Mouse (Mus musculus) T-helper 2 cell (primary cell): Measurements from ENCODE around the gene Oaz1.
"Not testable (repeated sequence)": the region's sequence is repeated elsewhere in the genome, so short reads cannot be mapped to it uniquely, and the experiment has no call there.

ENCODE experiments used
- in situ Hi-C: fragments of 300-600 bp; cut with MboI, MseI; formaldehyde crosslinking; loops from one replicate; pipeline ENCODE4 v1.15.1; 2025; ENCODE audit warnings: high pct_unique_total_duplicates

Gene Oaz1

DNA sequence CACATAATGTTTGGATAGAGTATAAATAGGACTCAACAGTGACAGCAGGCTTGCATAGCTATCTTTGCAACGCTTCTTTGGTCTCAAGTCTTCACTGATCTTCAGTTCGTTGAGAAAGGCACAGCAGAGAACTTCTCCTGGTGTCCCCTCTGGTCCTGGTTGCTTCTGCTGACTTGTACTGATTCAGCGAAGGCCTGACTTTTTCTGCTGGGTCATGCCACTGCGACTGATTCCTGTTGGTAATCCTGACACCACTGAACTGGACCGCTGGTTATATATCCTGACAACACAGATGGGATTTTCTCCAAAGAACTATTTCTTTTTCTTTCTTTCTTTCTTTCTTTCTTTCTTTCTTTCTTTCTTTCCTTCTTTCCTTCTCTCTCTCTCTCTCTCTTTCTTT lies 3.9 kb upstream of the Oaz1 start:
- in situ Hi-C loops = loop anchor here (5.0 kb wide), 1 partner anchor 55 kb away; no protein-coding TSS in a partner anchor

DNA sequence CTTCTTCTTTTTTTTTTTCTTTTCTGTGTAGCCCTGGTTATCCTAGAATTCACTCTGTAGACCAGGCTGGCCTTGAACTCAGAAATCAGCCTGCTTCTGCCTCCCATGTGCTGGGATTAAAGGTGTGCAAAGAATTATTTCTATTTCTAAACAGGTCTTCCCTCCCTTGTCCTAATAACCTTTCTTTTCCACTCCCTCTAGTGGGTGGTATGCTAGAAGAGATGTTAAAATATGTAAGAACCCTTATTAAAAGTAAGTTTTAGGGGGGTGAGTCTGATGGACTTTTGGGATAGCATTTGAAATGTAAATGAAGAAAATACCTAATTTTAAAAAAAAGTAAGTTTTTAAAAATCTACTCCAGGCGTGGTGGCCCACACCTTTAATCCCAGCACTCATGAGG lies 3.1 kb upstream of the Oaz1 start:
- in situ Hi-C loops = loop anchor here (5.0 kb wide), 1 partner anchor 54 kb away; no protein-coding TSS in a partner anchor

DNA sequence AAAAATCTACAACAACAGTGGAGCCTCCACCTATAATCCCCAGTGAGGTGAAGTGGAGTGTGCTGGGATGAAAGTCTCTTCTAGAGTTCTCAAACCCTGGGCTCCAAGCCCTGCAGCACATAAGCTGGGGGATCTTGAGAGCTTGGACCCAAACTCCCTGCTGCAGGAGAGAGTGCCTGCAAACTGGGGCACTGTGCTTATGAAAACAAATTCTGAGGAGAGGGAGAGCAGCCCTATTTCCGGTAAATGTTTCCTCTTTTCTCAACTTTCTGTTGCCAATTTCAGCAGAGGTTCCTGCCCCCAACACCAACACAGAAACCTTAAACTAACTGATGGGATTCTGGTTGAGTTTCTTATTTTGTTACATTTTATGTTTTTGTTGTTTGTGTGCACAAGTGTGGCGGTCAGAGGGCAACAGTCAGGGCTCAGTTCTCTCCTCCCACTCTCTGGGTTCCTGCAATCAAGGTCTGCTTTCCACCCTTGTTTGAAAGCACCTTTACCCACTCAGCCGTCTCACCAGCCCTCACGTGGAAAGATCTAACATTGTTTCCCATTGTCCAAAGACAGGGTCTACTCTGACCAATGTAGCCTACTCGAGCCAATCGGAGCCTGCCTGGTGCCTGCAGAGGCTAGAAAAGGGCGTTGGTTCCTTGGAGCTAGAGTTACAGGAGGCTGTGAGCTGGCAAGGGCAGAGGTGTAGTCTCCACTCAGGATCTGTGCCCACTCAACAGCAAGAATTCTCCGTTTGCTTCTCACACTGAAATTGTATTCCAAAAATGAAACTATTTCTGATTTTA lies 2.4 kb upstream of the Oaz1 start:
- in situ Hi-C loops = loop anchor here (5.0 kb wide), 1 partner anchor 53 kb away; no protein-coding TSS in a partner anchor

DNA sequence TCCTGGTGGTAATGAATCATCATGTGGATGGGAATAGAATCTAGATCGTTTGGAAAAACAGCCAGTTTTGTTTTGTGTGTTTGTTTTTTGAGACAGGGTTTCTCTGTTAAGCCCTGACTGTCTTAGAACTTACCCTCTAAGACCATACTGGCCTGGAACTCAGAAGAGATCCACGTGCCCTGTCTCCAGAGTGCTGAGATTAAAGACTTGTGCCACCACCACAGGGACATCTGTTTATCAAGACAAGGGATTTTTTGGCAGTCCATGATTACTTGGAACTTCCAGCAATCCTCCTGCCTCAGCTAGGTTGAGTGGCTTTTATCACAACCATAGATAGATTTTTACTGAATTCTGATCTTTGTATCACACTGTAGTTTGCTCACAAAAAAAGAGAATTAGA lies 1.6 kb upstream of the Oaz1 start:
- in situ Hi-C loops = loop anchor here (5.0 kb wide), 1 partner anchor 52 kb away; no protein-coding TSS in a partner anchor

DNA sequence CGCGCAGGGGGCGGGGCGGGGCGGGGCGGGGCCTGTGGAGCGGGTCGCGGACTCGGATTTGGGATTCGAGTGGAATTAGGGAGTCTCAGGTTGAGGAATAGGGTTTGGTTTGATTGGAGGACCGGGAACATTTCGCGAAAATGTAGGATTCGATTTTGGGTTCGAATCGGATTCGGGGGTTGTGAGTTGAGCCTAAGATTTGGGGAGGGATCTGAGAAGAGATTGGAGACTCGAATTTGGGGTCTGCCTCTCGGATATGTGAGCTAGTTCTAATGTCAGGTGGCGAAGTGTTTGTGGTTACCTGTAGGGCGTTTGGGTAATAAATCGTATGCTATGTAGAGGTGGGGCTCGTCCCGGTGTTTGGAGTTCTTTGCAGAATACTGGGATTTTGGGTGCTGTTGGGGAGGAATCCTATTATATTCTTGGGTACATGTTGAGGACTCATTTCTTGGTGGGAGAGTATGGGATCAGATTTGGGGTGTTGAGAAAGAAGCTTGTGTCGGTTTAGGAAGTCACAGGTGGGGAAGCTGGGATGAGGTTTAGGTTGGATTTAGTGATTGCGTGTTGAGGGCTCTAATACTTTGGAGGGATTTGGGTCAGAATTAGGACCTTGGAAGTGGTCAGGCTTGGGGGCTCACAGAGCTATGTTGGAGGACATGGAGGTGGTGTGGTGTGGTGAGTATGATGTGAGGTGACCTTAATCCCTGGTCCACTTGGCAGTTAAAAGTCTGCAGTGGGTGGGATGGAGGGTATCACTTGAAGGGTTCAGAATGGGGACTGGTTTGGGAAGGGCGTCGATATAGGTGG lies 810 bp downstream of the Oaz1 start:
- in situ Hi-C loops = no loop called here

DNA sequence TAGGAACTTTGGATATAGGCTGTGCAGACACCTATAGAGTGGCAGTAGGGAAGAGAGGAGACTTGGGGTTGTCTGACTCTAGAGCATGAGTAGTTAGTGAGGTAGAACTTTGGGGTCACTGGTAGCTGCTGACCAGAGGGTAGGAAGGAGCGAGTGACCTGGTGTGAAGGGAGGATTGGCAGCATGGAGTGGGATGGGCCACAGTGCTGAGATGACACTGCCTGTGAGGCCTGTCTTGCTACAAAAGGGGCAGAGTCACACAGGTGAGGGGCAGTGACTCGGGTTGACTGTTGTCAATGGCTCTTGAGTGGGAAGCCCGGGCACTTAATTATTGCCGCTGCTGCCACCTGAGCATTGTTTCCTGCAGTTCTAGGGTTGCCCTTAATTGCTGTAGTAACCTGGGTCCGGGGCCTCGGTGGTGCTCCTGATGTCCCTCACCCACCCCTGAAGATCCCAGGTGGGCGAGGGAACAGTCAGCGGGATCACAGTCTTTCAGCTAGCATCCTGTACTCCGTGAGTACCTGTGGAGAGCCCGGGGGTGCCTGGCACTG lies 1.5 kb downstream of the Oaz1 start:
- in situ Hi-C loops = no loop called here

DNA sequence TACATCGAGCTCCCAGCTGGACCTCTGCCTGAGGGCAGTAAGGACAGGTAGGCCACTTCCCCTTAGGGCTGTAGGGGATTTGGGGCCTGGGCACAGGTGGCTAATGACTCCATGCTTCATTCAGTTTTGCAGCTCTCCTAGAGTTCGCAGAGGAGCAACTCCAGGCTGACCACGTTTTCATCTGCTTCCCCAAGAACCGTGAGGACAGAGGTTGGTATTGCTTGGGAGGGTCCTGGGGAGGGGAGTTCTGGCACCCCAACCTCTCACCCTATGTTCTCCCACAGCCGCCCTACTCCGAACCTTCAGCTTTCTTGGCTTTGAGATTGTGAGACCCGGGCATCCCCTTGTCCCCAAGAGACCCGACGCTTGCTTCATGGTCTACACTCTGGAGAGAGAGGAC lies 2.1 kb downstream of the Oaz1 start:
- in situ Hi-C loops = not testable (repeated sequence)

DNA sequence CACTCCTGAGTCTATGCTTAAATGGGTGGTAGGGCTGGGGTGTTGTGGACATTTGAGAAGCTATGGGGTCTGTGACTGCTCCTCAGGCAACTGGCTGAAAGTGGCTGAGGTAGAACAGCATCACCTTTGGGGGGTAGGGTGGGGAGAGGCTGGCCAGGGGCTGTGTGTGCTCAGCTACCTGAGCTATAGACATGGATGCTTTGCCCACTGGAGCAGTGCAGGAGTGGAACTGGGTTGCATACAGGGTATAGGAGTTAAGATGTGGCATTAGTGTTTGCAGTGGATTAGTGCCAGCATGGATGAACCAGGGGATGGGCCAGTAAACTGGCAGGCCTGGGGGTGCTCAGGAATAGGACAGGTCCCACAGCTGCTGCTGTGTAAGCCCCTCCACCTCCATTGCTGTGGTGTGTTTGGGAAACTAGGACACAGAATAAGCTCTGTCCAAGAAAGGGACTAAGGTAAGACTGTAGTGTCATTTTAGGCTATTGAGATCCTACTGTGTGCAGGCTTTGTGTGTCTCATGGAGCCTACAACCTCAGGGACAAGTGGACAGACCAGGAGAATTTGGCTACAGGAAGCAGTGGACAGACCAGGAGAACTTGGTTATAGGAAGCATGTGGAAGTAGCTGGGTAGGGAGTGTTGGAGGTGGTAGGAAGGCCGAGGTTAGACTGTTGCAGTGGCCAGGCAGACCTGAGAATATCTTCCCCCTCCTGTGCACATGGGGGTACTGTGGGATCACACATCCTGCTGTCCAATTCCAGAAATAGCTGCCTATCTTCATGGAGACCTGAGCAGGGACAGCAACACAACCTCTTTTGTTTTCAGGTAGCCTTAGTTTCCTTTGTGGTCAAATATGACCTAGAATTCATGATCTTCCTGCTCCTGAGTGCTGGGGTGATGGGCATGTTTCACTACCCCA lies 3.2 kb downstream of the Oaz1 start:
- in situ Hi-C loops = no loop called here

DNA sequence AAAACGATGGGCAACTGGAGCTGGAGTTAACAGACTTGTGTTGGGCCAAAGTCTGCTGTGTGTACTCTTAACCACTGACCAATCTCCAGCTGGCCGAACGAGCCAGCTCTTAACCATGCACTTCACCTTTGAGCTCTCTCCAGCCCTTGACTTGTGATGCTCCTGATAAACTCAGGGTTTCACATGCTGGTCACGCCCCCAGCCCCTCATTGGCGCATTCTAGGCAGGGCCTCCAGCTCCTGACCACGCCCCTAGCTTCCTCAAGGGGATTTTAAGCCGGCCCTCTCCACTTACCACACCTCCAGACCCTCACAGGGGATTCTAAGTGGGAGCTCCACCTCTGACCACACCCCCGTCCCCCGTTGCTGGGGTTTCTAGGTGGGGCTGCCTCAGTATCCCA lies 4.7 kb downstream of the Oaz1 start:
- in situ Hi-C loops = no loop called here

DNA sequence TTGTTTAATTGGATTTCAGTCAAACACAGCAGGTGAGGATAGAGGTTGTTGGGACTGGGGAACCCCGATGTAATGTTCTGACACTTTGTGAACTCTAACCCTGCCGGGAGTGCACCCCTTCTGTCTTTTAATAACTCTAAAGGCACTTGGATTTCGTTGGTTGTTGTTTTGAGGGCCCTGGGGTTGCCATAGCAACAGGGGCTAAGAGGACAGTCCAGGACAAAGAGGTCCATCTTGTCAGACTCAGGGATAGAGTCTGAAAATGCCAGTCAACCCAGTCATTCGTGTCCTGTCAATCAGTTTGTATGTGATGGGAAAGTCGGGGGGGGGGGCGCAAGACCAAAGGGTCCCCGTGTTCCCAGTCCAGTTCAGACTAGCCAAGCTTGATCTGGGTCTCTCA lies 6.4 kb downstream of the Oaz1 start:
- in situ Hi-C loops = no loop called here

DNA sequence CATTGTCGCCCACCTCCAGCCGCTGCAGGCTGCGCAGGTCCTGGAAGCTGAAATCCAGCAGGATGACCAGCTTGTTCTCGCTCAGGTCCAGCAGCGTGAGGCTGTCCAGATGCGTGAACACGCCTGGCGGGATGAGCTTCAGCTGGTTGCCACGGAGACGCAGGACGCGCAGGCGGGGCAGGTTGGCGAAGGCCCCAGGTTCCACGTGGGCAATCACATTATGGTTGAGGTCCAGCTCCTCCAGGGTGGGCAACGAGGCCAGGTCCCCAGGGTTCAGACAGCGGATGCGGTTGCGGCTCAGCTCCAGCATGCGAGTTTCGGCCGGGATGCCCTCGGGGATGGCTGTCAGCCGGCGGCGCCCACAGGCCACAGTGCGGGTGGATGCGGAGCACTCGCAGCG lies 9.2 kb downstream of the Oaz1 start:
- in situ Hi-C loops = no loop called here

DNA sequence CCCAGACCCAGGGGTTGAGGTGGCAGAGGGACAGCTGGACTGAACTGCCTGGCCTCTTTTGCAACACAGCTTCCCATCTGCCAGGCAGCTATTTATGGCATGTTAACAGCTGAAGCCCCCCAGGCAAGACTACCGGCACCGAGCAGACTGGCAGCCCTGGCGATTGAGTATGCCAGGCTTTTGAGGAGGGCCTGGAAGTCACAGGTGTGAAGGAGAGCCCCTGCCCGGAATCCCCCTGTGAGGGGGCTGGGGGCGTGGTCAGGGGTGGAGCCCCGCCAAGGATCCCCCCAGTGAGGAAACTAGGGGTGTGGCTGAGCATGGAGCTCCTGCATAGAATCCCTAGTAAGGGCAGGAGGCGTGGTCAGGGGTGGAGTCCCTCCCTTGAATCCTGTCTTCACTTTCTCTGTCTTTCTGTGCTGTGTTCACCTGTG lies 10.5 kb downstream of the Oaz1 start:
- in situ Hi-C loops = no loop called here

DNA sequence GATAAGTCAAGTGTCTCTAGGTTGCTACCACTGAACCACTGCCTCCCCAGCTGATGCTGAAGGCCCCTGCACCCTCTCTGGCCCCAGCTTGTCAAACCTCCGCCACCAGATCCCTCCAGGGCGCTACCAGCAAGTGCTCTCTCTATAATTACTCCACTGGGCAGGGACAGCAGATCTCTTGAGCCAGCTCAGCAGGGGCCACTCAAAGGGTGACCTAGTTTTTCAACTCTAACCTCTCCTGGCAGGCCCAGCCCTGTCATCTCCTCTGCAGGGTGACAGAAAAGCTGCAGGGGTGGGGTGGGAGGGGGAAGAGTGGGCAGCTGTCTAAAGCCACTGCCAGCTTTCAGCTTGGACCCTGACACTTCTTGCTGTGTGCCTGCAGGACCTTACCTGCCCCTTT lies 11.4 kb downstream of the Oaz1 start:
- in situ Hi-C loops = no loop called here

DNA sequence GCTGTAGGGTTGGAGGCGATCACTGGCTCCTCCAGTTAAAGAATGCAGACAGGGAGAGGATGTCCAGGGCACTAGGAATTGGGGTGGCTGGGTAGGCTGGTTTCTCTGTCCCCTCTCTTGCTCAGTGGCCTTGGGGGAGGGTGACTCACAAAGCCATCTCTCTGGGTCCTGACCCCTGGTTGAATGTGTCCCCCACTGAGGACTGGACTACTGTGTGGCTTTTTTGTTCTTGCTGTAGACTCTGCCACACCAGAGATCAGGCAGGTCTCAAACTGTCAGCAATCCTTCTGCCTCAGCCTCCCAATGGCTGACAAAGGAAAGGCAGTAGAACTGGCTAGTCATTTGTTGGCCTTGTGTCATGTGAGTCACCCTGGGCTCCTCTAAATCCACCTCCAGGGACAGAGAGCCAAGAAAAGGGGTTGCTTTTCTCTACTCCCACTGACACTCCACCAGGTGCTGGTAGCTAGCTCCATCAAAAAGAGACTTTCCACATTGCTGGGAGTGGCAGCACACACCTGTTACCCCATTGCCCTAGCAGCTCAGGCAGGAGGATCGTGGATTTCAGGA lies 12.0 kb downstream of the Oaz1 start:
- in situ Hi-C loops = no loop called here

DNA sequence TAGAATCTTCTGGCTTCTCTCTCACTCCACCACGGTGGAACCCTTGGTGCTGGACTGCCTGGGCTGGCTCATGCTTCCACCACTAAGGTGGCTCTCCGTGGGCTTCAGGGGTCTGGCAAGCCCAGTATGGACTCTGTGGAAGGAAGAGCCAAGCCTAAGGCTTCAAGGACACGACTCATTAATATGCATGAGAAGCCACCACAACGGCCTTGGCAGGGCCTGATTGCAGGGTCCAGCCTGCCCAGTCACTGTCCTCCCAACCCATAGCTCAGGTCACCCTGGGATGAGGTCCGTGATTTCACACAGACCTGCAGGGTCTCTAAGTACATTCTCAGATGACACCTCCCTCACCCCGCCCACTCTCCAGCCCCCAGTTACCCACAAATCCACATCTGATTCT lies 13.4 kb downstream of the Oaz1 start:
- in situ Hi-C loops = no loop called here

DNA sequence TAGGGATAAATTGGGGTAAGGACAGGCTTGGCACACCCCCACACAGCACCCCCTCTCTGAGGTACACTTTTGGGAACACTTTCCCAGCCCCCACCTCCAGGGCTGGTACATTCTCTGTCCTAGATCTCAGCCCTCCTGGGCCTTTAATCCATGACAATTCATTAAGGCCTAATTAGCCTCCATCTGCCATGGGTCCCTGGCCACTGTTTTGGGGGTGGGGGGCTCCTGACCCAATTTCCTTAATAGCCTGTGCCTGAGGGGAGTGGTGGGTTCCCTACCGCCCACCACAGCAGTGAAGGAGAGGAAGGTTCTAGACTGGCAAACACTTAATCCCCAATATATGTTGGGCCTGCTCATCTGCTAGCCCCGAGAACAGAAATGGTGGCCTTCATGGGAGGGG lies 15.2 kb downstream of the Oaz1 start:
- in situ Hi-C loops = no loop called here

DNA sequence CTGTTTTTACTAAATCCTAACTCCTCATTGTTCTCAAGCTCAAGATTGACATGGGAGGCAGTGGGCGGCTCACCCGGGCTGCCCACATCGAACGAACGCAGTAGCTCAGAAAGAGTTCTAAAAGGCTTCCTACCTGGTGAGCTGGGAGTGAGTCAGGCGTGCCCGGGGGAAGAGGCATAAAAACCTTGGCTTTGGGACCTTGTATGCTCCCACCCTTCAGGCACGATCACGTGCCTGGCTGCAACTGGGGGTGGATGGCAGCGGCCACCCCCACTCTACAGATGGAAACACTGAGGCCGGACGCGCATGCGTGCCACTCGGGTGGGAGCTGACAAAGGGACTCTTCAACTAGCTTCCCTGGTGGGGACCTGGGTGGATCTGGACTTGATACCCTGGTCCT lies 15.9 kb downstream of the Oaz1 start:
- in situ Hi-C loops = no loop called here

DNA sequence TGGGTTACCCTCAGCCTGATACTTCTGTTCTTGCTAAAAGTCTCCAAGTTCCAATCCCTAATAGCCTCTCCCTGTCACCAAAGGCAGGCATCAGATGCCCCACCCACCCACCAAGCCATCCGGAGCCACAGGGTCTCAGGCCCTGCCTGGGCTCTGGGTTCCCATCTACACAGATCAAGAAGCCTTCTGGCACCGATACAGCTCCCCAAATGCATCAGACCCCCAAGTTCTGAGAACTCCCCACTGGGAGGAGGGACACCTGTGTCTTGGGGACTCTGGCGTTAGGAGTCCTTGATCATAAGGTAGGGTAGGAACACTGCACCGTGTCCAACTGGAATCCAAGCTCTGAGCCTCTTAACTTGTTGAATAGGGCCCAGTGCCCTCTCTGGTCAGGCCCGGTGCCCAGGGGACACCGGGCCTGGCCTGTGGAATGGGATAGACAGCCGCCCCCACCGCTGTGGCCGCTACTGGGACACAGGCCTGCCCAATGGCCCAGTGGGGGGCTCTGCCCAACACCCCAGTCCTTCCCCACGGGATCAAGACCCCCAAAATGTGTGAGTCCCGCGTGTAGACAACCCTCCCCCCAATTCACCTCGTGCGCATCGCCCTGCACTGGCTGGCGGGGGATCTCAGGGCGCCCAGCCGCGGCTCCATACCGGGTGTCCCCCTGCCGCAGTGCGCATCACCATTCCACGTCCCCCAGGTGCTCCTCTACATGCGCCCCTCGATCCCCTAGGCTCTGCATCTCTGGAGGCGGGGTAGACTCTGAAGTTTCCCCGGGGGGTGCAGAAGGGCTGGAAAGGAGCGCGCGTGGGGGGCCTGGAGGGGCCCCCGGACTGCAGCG lies 16.9 kb downstream of the Oaz1 start:
- in situ Hi-C loops = no loop called here

DNA sequence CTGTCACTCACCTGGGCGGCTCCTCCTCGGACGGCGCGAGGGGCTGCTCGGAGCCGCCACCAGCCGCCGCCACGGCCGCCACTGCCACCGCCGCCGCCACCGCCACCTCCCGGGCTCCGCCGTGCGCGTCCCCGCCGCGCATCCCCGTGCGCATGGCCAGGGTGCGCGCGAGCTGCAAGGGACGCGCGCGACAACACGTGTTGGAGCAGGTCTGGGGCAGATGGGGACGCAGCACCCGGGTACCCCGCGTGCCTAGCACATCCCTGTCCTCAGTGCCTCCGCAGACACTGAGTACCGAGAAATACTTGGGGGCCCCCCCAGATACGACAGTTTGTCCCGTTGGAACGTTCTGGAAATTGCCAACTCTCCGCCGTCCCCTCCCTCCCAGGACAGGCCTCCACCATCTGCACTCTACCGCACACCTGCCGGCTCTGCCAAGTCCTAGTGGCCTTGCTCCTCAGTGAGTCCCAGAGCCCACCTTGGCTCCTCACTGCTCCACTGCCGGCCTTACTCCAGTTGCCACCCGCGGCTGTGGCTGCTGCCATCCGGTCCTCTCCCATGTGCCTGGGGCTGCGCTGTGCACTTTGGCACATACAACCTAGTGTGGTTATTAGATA lies 17.6 kb downstream of the Oaz1 start, which contains the start of gene Lingo3:
Lingo3 (minus strand) TSS at position 109 of the 617 bp plus-strand sequence.
- in situ Hi-C loops = no loop called here
